Mouse (Mus musculus) intestine, postnatal 0 days (tissue): ENCODE measurements at regions not wholly inside any gene's neighbourhood (a gene's known extent, or its start where the extent isn't known, plus 50 kb on each side); places are given as distances from the start of the nearest gene placed in this dataset.

Experiments
- ATAC-seq: fragments of 200-750 bp; cut with Nextera tagmentation; 2 replicates; pipeline ENCODE4 v1.8.0; 2017; ENCODE audit warnings: mild to moderate bottlenecking, moderate TSS enrichment, moderate library complexity
- H3K27ac ChIP-seq: fragments of 300-500 bp; sonication (generic); 2 replicates; pipeline ENCODE4 v1.5.1; 2014; ENCODE audit warnings: mild to moderate bottlenecking, low read depth, low read length, moderate library complexity
- H3K27me3 ChIP-seq: fragments of 300-500 bp; sonication (generic); replicated peaks from 2 replicates; pipeline ENCODE4 v1.6.1; 2014; ENCODE audit warnings: low read length, mixed read lengths; ENCODE audit not compliant: control insufficient read depth, insufficient read depth
- H3K36me3 ChIP-seq: fragments of 300-500 bp; sonication (generic); 2 replicates; pipeline ENCODE4 v1.6.1; 2014; ENCODE audit warnings: mild to moderate bottlenecking, moderate library complexity; ENCODE audit not compliant: control insufficient read depth, insufficient read depth
- H3K4me1 ChIP-seq: fragments of 300-500 bp; sonication (generic); replicated peaks from 2 replicates; pipeline ENCODE4 v1.6.1; 2014; ENCODE audit warnings: antibody characterized with exemption, low read length, mixed read lengths; ENCODE audit not compliant: control insufficient read depth, insufficient read depth
- H3K4me2 ChIP-seq: fragments of 300-500 bp; sonication (generic); replicated peaks from 2 replicates; pipeline ENCODE4 v1.6.1; 2014; ENCODE audit warnings: low read depth, mild to moderate bottlenecking, moderate library complexity
- H3K4me3 ChIP-seq: fragments of 300-500 bp; sonication (generic); 2 replicates; pipeline ENCODE4 v1.5.1; 2014; ENCODE audit warnings: low read depth, low read length
- H3K9ac ChIP-seq: fragments of 300-500 bp; sonication (generic); 2 replicates; pipeline ENCODE4 v1.6.1; 2014; ENCODE audit warnings: mild to moderate bottlenecking, low read depth, low read length
- H3K9me3 ChIP-seq: fragments of 300-500 bp; sonication (generic); 2 replicates; pipeline ENCODE4 v1.6.1; 2016; ENCODE audit warnings: mixed run types; ENCODE audit not compliant: control insufficient read depth
- CTCF ChIP-seq: sonication (generic); IDR thresholded peaks from 2 replicates; pipeline ENCODE4 v1.5.1; 2016; ENCODE audit warnings: low read depth, mild to moderate bottlenecking, control low read depth, antibody characterized with exemption, moderate library complexity
- WGBS: fragments of 180-500 bp; shearing (Covaris S2); extraction: QIAGEN DNeasy Blood & Tissue Kit; methylation state at CpG from one replicate; pipeline ENCODE4 v1.1.7; 2014; 5-methylcytosine and 5-hydroxymethylcytosine counted together

DNA sequence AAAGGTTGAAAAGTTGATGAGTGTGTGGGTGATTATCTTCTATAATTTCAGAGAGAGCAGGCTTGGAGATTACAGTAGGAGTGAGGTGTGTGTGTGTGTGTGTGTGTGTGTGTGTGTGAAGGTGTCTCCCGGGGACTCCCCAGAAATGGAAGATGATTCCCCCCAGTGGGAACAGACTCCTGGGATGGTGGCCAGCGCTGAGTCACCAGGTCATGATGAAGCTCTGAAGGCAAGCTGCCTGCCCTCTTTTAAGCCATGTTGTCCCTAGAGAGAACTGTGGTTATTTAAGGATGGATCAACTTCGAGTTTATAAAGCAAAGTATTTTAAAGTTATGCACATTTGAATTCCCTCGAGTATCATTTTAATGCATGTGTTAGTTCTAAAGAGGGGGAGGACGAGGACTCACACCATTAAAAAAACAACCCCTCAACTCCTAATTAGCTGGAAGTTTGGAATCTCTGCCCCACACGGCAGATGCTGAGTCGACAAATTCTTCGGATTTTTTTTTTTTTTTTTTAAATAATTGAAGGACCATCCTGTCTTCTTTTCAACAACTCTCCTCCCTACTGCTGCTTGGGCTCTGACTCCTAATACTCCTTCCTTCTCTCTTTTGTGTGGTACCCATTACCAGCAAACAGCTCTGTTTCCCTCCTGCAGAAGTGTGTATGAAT lies 186.6 kb downstream of the Ly86 start:
- ATAC-seq: no peak
- WGBS: 59% methylated on average over 8 of the region's 8 CpGs

DNA sequence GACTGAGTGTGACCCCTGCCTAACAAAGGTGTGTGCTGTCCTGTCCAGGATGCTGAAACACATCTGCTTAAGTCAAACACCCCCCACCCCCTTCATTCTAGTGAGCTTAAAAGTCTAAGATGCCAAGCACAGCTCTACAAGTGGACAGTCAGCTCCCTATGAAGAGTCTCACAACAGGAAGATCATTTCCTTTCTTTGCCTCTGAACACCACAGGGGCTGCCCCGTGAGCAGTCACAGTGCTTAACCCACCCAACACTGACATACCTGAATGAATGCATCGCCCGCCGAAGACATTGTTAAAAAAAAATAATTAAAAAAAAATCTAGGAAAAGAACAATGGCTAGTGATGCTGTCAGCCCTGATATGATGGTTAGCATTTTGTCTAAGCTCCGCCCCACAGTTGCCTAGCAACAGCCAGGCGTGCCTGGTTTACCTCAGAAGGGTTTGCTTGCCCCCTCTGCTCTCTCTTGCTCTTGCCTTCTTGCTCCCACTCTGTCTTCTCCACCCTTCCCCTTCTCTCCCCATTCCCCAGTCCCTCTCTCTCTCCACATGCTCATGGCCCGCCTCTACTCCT lies 187.7 kb downstream of the Ly86 start:
- ATAC-seq: no peak
- no peak overlapping the region for H3K4me3 ChIP-seq
- H3K36me3 ChIP-seq: no peaks in the 10 kb centered on the region
- no peak for TF ChIP-seq CTCF
- no peak overlapping the region for H3K9ac ChIP-seq
- 77% methylated on average over 7 of the region's 7 CpGs for WGBS
- H3K27ac ChIP-seq: no peak overlapping the region
- H3K4me2 ChIP-seq: no peak overlapping the region
- H3K27me3 ChIP-seq: no peaks in the 10 kb centered on the region
- no peaks in the 10 kb centered on the region for H3K9me3 ChIP-seq
- no peaks in the 10 kb centered on the region for H3K4me1 ChIP-seq

More for the DNA sequence above, 186.6 kb downstream of the Ly86 start:
- Histone ChIP-seq H3K4me1 (no peaks in the 10 kb centered on the region), H3K9ac (no peak overlapping the region), H3K27me3 (no peaks in the 10 kb centered on the region), H3K27ac (no peak overlapping the region), H3K4me2 (no peak overlapping the region), H3K36me3 (no peaks in the 10 kb centered on the region), H3K4me3 (no peak overlapping the region), H3K9me3 (no peaks in the 10 kb centered on the region)
- TF ChIP-seq CTCF: no peak

DNA sequence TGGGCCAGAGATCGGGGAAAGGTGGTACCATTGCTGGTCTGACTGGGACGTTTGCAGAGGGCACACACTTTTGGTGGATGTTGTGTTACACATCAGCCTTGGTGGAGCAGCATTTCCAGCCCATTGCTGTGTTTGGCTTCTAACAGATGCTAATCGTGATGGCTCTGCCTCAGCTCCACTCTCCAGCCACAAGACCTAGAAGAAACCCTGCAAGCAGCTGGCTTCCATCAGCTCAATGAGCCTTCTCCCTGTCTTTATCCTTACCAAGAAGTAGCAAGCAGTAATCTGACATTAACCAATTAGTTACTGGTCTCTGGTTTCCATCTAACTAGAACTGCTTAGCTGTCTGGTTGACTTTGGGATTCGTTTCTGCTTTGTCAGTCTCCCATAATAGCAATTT lies 188.8 kb downstream of the Ly86 start:
- no peaks in the 10 kb centered on the region for H3K9me3 ChIP-seq
- no peaks in the 10 kb centered on the region for H3K27me3 ChIP-seq
- WGBS: 63% methylated on average over 4 of the region's 4 CpGs
- H3K4me3 ChIP-seq: no peak overlapping the region
- TF ChIP-seq CTCF: no peak
- H3K9ac ChIP-seq: no peak overlapping the region
- no peaks in the 10 kb centered on the region for H3K36me3 ChIP-seq
- ATAC-seq: no peak
- no peak overlapping the region for H3K27ac ChIP-seq
- 0 out of 2 replicates have a peak, but pooled peaks cover 5% of the 10 kb centered on the region for H3K4me1 ChIP-seq
- H3K4me2 ChIP-seq: no peak overlapping the region

DNA sequence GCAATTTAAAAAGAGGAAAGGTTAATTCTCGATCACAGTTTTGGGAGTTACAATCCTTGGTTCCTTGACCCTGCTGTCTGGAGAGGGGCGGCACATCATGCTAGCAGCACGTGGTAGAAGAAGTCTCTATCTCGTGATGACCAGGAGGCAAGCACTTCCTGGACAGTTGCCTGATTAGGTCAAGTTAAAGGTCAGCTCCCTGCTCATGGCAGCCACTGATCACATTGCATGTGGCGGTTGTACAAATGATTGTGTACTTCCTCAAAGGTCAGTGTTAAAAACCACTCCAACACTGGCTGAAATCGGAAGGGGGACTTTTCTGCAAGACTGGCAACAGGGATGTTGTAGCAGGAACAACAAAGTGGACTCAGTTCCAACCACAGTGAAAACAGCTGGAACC lies 192.3 kb downstream of the Ly86 start:
- Histone ChIP-seq H3K27ac (peak overlapping the region; percentile 22; the same call in 1 of the 2 replicates), H3K9ac (no peak overlapping the region), H3K4me1 (0 out of 2 replicates have a peak, but pooled peaks cover 5% of the 10 kb centered on the region), H3K4me3 (no peak overlapping the region), H3K4me2 (no peak overlapping the region), H3K9me3 (no peaks in the 10 kb centered on the region), H3K27me3 (no peaks in the 10 kb centered on the region), H3K36me3 (no peaks in the 10 kb centered on the region)
- ATAC-seq: no peak
- WGBS: 52% methylated on average over 6 of the region's 6 CpGs
- no peak for TF ChIP-seq CTCF

DNA sequence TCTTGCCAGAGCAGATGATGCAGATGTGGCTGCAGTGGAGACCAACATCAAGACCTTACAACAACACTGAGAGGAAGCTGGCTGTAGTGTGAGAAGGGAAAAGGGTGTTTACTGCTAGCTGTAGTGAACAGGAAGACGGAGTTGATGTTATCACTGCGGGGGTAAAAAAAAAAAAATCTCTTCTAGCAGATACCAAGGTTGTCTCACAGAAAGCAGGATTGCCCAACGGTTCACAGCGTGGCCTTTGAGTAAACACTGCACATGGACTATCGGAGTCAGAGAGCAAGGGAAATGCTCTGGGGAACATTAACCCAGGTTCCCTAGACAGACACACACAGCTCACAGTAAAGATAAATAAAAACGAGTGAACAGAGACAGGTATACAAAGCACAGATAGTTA lies 192.8 kb downstream of the Ly86 start:
- Histone ChIP-seq H3K27me3 (no peaks in the 10 kb centered on the region), H3K4me1 (0 out of 2 replicates have a peak, but pooled peaks cover 5% of the 10 kb centered on the region), H3K4me3 (no peak overlapping the region), H3K27ac (peak overlapping the region; percentile 22; the same call in 1 of the 2 replicates), H3K36me3 (no peaks in the 10 kb centered on the region), H3K9ac (no peak overlapping the region), H3K9me3 (no peaks in the 10 kb centered on the region), H3K4me2 (no peak overlapping the region)
- 10% methylated on average over 6 of the region's 6 CpGs for WGBS
- peak; percentile 81 for ATAC-seq
- TF ChIP-seq CTCF: no peak

DNA sequence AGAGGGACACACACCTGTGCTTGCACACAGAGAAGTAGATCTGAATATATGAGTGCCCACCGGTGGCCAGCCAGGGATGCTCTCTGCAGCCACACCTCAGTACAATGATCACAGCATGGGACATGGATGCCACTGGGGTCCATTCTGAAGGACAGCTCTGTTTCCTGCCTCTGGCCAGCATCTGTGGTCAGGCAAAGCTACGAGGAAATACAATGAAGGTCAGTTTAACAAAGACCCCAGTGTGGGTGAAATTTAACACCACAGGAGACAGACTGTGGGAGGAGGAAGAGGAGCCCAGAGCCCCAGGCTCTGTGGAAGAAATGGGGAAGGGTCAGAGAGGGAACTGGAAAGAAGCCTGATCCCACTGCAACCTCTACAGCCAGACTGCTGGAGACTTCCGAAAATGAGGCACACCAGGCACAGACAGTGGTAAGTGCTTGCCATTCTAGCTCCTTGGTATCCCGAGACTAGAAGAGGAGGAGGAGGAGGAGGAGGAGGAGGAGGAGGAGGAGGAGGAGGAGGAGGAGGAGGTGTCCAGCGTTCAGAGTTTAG lies 196.0 kb downstream of the Ly86 start:
- Histone ChIP-seq H3K9me3 (no peaks in the 10 kb centered on the region), H3K4me3 (no peak overlapping the region), H3K4me1 (0 out of 2 replicates have a peak, but pooled peaks cover 5% of the 10 kb centered on the region), H3K36me3 (no peaks in the 10 kb centered on the region), H3K27ac (no peak overlapping the region), H3K4me2 (no peak overlapping the region), H3K9ac (no peak overlapping the region), H3K27me3 (no peaks in the 10 kb centered on the region)
- no peak for ATAC-seq
- TF ChIP-seq CTCF: no peak
- 53% methylated on average over 3 of the region's 5 CpGs for WGBS
